Mouse (Mus musculus): ENCODE results near the gene Ralb. TPM values are rescaled to one million over a fixed set of nuclear protein-coding genes. Genes with fewer than 3 reads are reported as not detected.

The Ralb gene
- total RNA-seq, 2 experiments from 2014 or later, result 6.7 to 7.8 TPM

DNA sequence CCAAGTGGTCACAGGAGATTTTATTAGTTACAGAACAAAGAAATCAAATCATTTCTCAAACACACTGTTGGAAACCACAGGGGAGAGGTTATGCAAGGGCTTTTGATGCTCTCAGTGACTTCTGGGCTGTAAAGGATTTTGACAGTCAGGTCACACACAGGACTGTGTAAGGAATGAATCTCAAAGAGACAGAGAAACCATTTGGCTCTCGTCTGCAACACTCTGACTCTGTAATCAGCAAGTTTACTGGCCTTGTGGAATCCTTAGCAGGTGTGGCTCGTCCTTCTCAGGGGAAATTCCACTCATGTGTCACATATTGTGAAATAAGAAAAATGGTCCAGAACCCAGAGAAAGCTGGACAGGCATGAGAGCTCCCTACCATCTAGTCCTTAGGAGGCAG lies 16.4 kb upstream of the Ralb start:
- TF ChIP-seq CTCF (IDR thresholded peaks at IDR 0.05), result no peak
- no peak for DNase-seq
- H3K27ac ChIP-seq, result no peak overlapping the region
- intact Hi-C loops (cut with DNase I), result loop anchor here (5.0 kb wide), 1 partner anchor 49 kb away; no protein-coding TSS in a partner anchor
- no peak overlapping the region for H3K4me3 ChIP-seq

DNA sequence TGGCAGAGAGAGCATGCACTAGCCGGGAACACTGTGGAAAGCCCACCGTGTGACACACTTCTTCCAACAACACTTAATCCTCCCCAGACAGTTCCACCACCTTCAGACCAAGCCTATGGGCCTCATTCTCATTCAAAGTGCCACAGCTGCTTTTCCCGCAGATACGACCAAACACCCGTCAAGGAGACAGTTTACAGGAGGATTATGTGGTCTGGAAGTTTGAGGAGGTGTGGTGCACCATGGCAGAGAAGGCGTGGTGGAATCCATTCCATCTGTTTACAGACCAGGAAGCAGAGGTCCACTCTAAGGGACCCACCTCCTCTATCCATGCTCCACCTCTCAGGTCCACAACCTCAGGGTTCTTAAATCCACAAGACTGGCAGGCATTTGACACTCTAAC lies 14.7 kb upstream of the Ralb start:
- DNase-seq, result no peak
- intact Hi-C loops (cut with DNase I), result no loop called here
- Histone ChIP-seq H3K4me3 (no peak overlapping the region), H3K27ac (no peak overlapping the region)
- no peak for TF ChIP-seq CTCF (IDR thresholded peaks at IDR 0.05)

DNA sequence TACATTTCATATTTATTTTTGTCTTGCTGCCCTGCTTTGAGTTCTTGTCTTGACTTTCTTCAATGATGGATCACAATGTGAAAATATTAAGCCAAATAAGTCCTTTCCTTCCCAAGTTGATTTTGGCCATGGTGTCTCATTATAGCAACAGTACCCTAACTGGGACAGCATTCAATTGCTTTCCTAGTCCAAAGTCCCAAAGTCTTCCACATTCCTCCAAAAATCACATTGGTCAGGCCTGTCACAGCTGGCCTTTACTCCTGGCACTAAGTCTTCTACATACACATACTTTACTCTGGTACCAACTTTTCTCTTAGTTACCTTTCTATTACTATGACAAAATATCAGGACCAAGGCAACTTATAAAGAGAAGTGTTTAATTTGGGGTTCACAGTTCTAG lies 14.2 kb upstream of the Ralb start:
- no peak for TF ChIP-seq CTCF (IDR thresholded peaks at IDR 0.05)
- DNase-seq, result no peak

DNA sequence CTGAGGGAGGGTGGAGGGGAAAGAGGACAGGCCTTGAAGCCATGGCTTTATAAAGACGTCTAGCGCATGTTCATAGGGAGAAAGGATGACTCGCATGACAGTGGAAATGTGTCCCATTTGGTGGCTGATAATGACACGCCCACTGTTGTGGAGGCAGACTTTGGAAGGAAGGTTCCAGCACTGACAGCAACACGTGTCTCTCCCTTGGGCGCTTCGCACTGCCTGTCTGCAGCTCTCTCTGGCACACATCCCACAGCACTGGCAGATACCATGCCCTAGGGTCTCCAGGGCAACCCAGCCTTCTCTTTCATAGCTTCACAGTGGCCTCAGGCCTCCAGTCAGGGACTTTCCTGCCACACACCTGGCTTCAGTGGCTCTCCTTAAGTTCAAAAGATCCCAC lies 13.5 kb upstream of the Ralb start:
- TF ChIP-seq CTCF (IDR thresholded peaks at IDR 0.05), result no peak
- no peak overlapping the region for H3K4me3 ChIP-seq
- intact Hi-C loops (cut with DNase I), result no loop called here
- DNase-seq, result no peak
- H3K27ac ChIP-seq, result no peak overlapping the region

More for the DNA sequence above, 14.2 kb upstream of the Ralb start:
- H3K27ac ChIP-seq, result no peak overlapping the region
- H3K4me3 ChIP-seq, result no peak overlapping the region
- intact Hi-C loops (cut with DNase I), result no loop called here

DNA sequence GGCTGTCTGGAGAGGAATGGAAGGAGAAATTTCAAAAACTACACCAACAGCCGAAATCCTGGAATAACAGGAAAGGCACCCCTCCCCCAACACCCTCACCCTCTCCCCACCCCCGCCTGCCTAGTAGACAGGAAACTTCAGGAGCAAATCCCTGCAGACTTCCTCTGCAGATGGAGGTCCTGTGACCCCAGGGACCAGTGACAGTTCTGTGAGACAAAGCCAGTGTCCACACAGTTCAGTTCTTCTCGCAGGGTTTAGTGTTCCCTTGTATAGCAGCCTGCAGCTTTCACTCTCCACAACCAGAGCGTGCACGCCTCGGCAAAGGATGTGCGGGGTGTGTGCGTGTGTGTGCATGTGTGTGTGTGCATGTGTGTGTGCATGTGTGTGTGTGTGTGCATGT lies 6.3 kb upstream of the Ralb start:
- TF ChIP-seq CTCF (IDR thresholded peaks at IDR 0.05), result no peak
- H3K4me3 ChIP-seq, result no peak overlapping the region
- H3K27ac ChIP-seq, result peak overlapping the region; percentile 54; the same call in 1 of the 2 replicates
- no peak for DNase-seq
- intact Hi-C loops (cut with DNase I), result no loop called here

DNA sequence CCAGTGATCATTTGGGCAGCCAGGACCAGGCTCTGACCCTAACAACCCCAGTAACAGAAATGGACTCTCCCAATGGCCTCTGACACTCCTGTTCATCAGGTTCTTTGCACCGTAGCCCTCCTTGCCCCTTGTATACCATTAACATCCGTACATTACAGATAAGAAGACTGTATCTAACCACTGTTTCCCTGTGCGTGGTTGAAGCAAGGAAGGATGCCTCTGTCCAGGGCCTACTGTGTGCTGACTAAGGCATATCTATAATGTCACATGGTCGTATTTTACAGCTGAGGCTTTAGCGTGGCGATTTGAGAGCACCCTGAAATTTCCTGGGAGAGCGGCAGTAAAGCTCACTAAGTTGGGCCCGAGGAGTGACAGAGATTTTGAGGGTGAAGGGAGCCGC lies 5.8 kb upstream of the Ralb start:
- TF ChIP-seq CTCF (IDR thresholded peaks at IDR 0.05), result no peak
- H3K4me3 ChIP-seq, result no peak overlapping the region
- H3K27ac ChIP-seq, result peak overlapping the region; percentile 54; the same call in 1 of the 2 replicates
- intact Hi-C loops (cut with DNase I), result no loop called here
- DNase-seq, result no peak

DNA sequence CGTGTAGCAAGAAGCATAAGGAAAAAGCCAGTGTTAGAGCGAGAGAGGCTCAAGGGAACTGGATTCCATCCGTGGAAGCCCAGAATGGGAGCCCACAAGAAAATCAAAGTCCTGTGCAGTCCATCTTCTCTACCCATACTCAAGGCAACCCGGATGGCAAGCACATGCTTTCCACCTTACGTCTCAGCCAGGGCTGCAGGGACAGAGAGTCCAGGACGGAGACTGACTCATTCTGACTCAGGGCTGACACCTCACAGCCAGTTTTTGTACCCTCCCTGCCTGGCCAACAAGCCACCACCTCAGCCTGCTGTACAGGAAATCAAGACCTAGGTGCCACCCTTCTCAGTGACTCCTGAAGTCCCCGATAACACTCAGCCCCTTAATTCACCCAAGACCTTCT lies 4.9 kb upstream of the Ralb start:
- intact Hi-C loops (cut with DNase I), result no loop called here
- DNase-seq, result no peak
- Histone ChIP-seq H3K4me3 (no peak overlapping the region), H3K27ac (peak overlapping the region; percentile 71)
- TF ChIP-seq CTCF (IDR thresholded peaks at IDR 0.05), result no peak

DNA sequence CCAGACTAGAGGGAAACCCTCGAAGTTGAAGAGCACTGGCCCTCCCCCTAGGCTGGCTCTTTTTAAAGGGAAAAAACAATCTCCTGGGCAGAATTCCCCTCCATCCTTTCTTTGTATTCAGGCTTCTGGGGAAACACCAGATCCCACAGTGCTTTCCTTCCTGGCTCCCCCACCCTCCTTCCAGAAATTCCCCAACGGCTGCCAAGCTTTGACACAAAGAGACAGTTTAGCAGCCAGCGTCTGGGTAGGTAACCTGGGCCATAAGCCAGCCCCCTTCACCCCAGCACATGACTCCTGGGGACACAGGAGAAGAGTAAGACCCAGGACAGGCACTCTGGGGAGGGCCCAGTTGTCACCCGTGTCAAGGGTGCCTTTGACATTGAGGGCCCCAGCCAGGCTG lies 4.0 kb upstream of the Ralb start:
- H3K27ac ChIP-seq, result peak overlapping the region; percentile 71
- H3K4me3 ChIP-seq, result no peak overlapping the region
- intact Hi-C loops (cut with DNase I), result no loop called here
- DNase-seq, result peak; percentile 45
- TF ChIP-seq CTCF (IDR thresholded peaks at IDR 0.05), result no peak

DNA sequence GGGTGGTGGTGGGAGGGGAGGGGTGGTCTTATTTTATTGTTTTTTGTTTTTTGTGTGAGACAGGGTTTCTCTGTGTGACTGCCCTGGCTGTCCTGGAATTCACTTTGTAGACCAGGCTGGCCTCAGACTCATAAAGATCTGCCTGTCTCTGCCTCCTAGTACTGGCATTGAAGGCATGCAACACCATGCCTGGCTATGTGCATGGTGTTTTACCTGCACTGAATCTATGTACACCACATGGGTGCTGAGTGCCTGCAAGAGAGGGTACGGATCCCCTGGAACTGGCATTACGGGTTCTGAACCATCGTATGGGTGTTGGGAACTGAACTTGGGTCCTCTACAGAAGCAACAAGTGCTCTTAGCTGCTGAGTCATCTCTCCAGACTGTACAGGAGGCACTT lies 1.4 kb upstream of the Ralb start:
- intact Hi-C loops (cut with DNase I), result no loop called here
- H3K4me3 ChIP-seq, result no peak overlapping the region
- no peak for TF ChIP-seq CTCF (IDR thresholded peaks at IDR 0.05)
- H3K27ac ChIP-seq, result no peak overlapping the region
- no peak for DNase-seq

DNA sequence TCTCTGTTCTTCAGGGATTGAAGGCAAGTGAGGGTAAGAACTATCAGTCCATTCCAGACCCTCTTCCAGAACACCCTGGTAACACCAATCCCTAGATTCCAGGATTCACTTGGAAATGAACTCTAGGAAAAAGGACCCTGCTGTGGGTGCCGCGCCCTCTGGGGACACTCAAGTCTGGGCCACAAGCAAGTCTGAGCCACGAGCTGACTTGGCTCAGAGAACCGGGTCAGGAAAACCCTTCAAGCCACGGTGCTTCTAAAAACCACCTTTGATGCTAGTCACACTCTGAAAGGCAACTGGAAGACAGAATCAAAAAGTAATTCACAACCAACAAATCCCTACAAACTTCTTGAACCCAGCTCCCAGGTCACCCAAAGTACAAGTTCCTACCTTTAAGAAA lies 786 bp downstream of the Ralb start:
- peak overlapping the region; percentile 98 for H3K4me3 ChIP-seq
- intact Hi-C loops (cut with DNase I), result no loop called here
- DNase-seq, result no peak
- no peak for TF ChIP-seq CTCF (IDR thresholded peaks at IDR 0.05)
- peak overlapping the region; percentile 91 for H3K27ac ChIP-seq

DNA sequence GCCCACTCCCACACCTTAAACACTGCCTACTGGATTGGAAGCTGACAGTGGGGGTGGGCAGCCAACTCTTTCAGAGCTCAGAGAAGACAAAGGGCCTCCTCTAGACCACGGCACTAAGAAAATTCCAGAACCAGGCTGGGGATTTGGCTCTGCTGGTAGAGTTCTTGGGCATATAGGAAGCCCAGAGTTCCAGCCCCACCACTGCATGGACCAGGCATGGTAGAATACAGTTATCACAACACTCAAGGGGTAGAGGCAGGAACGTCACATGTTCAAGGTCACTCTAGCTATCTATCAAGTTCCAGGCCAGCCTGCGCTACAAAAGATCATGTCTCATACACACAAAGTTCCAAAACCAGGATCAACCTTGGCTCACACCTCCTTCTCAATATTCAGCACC lies 1.4 kb downstream of the Ralb start:
- H3K4me3 ChIP-seq, result peak overlapping the region; percentile 98
- H3K27ac ChIP-seq, result peak overlapping the region; percentile 91
- intact Hi-C loops (cut with DNase I), result no loop called here
- TF ChIP-seq CTCF (IDR thresholded peaks at IDR 0.05), result no peak
- DNase-seq, result no peak

DNA sequence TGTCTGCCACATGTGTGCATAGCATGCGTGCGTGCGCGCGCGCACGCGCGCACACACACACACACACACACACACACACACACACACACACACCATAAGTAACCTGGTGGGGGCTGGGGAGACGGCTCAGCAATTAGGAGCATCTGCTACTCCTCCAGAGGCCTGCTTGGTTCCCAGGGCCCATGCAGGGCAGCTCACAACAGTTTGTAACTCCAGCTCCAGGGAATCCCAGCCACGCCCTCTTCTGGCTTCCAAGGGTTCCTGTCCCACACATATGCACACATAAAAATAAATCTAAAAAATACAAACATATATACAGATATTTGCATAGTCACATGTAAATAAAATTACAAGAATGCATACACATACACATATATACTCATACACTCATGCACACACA lies 1.9 kb downstream of the Ralb start:
- TF ChIP-seq CTCF (IDR thresholded peaks at IDR 0.05), result no peak
- intact Hi-C loops (cut with DNase I), result no loop called here
- Histone ChIP-seq H3K4me3 (peak overlapping the region; percentile 98), H3K27ac (peak overlapping the region; percentile 91)
- peak; percentile 11 for DNase-seq

DNA sequence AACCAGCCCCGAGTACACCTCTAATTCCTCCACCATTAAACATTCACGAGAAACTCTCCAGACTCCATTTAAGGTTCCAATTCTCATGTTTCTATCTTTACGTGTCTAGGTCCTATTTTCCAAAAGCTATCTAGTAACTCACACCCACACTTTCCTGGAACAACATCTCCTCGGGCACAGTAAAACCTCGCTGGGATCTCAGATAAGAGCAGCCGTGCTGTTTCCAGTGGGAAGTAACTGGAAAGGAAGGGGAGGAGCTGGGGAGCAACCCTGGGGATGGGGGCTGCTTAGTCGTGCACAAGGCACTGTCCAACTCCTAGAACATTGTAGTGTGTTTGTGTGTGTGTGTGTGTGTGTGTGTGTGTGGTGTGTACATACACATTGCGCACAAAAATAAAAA lies 2.7 kb downstream of the Ralb start:
- 0 out of 2 replicates have a peak overlapping the region, but pooled peaks have one; percentile 28 for H3K27ac ChIP-seq
- no peak for TF ChIP-seq CTCF (IDR thresholded peaks at IDR 0.05)
- H3K4me3 ChIP-seq, result no peak overlapping the region
- intact Hi-C loops (cut with DNase I), result no loop called here
- no peak for DNase-seq

DNA sequence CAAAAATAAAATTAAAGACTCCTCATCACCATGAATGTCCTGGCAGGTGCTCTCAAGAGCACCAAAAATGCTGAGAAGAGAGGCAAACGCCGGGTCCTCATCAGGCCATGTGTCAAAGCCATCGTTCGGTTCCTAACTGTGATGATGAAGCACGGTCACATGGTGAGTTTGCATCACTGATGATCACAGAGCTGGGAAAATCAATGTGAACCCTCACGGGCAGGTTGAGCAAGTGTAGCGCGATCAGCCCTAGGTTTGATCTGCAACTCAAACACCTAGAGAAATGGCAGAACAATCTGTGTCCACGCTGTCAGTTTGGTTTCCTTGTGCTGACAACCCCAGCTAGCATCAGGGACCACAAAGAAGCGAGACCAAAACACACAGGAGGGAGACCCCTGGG lies 5.1 kb downstream of the Ralb start:
- TF ChIP-seq CTCF (IDR thresholded peaks at IDR 0.05), result no peak
- Histone ChIP-seq H3K4me3 (no peak overlapping the region), H3K27ac (no peak overlapping the region)
- intact Hi-C loops (cut with DNase I), result no loop called here
- DNase-seq, result no peak

Data from gastrocnemius, adult 2 months (tissue).